Mouse (Mus musculus) retina, adult 2 months (tissue): ENCODE measurements at regions not wholly inside any gene's neighbourhood (a gene's known extent, or its start where the extent isn't known, plus 50 kb on each side); places are given as distances from the start of the nearest gene placed in this dataset.

Experiments used
- DNase-seq: peaks from one replicate; pipeline ENCODE4 v3.0.0-alpha.2; 2012; ENCODE audit warnings: low read depth, low spot score

DNA sequence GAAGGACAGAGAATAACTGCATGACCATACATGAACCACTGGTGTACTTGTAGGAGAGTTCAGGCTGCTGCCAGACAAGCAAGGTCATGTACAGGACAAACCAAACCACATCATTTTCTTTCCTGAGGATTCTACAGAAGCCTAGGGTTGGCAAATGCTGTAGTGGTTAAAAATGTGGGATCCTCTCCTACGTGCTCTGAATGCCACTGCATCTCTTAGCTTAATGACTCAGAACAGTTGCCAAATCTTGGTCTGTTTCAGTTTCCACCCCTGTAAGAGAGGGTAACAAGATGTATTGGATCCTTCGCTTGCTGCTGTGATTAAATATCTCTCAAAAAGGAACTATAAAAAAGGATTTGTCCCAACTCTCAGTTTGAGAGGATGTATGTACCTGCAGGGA, 938.1 kb downstream of the 4930444P10Rik start:
- no peak for DNase-seq

DNA sequence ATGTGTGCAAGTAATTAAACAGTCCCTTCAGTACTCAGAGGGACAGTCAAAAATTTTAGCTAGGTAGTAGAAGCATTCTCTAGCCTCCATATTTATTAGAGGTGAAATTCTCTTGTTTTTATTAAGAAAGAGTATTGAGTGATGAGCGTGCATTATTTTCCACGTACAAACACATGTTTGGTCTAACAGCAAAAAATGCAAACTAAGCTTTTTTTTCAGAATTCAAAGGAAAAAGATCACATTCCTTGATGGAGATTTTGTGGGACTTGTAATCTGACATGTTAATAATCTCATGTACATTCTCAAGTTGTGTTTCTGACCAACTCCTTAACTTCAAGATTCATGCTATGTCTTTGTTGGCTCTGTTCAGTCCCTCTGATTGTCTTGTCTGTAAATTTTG, 939.2 kb downstream of the 4930444P10Rik start:
- no peak for DNase-seq

DNA sequence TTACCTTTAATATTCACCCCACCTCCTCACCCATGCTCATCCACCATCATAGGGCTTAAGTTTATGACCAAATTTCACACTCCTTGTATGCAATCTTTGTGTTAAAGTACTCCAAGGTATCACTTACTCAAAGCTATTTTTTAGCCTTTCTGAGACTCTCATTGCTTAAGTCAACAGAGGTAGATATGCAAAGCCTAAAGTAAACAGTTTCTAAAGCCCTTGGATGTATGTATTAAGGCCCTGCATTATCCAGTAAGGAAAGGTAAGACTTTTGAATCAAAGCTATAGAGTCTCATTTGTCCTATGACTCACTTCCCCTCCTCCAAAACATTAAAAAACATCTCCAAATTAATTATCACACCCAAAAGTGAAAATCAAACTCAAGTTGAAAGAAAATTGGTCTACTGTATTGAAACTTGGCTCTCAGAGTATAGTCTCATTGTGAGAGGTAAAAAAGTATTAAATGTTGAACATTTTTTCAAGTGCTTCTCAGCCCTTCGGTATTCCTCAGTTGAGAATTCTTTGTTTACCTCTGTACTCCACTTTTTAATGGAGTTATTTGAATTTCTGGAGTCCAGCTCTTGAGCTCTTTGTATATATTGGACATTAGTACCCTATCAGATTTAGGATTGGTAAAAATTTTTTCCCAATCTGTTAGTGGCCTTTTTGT, 949.1 kb downstream of the 4930444P10Rik start:
- DNase-seq = no peak

DNA sequence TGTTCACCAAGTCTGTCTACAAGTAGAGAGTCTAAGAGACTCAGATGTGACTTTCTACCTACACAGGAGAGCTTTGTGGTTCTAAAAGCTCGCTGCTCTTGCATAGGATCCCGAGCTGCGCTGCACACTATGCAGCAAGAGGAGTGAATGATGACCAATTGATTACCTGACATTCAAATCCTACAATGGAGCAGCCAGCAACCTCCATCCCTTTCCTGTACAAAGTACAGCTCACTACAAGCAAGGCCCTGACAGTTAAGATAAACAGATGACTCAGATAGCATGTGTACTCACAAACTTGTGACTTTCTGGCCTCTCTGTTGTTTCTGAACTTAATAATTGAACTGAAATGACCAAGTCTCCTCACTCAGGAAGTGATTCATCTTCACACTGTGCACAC, 974.7 kb downstream of the 4930444P10Rik start:
- DNase-seq = no peak

DNA sequence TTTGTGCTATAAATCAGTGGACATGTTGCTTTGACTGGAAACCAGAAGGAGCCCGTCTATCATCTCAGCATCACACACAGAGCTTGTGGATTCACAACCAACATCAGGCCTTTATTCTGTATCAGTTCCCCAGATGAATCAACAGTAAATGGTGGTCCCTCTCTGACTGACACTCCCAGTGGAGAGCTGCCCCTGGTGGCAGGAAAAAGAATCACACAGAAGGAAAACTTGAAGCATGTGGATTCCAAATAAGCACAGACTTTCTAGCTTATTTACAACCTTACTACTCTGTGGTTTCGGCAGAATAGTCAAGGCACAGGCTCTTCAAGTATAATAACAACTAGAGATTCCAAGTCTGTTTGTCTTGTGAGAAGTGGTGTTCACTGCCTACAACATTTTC, 981.7 kb downstream of the 4930444P10Rik start:
- DNase-seq = no peak

DNA sequence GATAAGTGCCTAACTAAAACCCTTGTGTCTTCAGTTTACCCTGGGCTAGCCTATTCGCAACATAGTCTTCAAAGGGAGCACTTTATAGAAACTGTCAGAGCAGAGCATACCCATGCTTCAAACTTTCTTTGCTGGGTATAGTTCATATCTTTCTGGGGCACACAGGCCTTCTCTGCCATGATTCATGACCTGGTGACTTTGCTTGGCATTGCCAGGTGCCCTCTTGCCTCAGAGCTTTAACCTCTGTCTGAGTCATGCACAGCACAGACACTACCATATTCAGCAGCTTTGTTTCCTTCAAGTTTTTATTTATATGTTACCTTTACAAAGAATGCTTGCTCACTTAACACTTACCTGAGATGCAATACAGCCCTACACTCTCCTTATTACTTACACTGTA, 1022.8 kb downstream of the 4930444P10Rik start:
- DNase-seq = no peak

DNA sequence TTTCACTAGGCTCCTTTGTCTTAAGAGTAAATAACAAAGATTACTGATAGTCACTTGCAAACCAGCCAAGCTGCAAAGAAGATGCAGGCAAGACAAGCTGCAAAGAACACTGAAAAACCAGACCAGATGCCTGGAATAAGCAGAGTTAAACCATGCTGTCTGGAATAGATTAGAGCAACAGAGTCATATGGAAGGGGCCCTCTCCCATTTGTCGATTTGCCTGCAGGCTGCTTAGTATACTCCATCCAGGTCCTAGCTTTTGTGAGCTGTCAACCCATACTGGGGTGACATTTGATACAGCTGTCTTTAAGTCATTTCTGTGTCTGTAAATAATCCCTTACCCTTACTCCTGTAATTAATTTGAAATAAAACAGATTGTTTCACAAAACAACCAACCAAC, 1059.1 kb downstream of the 4930444P10Rik start:
- no peak for DNase-seq

DNA sequence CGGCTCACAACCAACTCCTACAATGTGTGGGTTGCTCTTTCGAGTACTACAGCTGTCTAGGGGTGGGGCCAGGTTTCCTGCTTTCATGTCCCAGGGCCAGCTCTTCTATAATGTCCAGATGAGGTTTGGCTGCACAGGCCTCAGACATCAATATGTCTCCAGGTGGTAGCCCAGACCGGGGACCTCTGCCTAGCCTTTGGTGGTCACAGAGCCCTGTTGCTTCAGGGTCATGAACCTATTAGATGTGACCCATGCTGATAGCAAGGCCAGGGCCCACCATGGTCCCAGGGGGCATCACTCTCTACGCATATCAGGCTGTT, 1074.7 kb downstream of the 4930444P10Rik start:
- DNase-seq = no peak

DNA sequence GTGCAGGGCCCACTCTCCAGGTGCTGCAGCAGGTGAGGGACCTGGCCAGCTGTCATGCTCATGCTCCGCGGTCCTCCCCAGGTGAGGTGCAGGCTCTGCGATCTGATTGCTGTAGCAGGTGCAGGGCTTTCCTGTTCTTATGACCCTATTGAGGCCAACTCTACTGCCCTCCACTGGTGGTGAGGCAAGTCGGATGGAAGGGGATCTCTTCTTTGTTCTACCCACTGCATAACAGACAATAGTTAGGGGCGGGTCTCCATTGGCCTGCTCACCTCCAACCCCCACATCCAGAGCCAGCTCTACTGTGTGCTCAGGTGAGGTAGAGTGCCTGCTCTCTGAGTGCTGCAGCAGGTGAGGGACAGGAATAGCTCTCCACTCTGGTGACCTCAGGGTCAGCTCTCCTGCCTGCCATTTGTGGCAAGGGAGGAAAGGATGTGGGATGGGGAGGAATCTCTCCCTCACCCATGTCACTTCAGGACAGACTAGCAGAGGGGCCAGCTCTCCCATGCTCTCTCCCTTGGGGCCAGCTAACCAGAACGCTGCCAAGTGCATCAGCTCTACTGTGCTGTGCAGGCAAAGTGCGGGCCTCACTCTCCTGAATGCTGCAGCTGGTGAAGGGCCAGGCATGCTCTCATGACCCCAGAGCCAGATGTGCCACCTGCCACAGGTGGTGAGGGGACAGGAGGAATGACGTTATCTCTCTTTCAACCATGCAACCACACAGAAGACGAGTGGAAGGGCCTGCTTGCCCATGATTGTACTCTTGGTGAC, 1075.3 kb downstream of the 4930444P10Rik start:
- DNase-seq = no peak

DNA sequence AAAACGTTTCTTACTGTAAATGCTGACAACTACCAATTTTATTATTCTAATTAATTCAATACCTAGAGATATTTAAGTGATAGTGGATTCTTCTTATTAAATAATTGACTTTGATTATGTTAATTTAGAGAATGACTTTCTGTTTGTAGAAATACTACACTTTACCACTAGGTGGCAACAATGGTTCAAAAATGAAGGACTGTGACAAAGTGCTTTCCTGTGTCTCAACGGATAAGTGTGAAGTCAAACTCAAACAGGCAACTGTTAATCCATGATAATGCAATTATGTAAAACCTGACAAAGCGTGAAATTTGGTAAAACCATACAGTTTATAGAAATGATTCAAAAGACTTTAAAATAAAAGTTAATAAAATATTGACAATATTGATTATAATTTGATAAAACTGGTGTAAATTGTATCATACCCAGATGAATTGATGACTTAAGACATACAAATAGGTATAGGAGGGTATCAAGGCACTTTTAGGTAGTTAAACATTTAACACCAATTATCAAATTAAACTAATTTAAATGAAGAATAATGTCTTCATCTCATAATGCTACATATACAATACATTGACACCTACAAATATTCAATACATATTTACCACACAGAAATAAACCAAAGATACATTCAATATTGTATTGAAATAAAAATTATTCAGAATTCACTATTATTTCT, 1085.3 kb downstream of the 4930444P10Rik start:
- DNase-seq = peak; percentile 8

DNA sequence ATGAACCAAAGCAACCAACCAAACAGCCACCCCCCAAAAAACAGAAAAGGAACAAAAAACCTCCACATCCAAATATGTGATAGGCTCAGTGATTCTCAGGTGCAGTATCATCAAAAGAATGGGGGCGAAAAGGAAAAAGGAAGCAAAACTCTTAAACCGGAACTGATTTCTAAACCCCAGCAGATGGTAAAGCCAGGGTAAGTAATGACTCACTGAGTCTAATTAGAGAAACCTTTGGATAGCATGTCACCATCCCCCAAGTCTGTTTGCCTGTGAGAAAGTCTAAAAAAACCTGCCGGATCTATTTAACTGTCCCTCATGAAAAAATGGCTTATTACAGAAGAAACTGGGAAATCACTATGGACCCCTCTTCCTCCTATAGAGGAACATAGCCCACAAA, 1097.8 kb downstream of the 4930444P10Rik start:
- DNase-seq = no peak

DNA sequence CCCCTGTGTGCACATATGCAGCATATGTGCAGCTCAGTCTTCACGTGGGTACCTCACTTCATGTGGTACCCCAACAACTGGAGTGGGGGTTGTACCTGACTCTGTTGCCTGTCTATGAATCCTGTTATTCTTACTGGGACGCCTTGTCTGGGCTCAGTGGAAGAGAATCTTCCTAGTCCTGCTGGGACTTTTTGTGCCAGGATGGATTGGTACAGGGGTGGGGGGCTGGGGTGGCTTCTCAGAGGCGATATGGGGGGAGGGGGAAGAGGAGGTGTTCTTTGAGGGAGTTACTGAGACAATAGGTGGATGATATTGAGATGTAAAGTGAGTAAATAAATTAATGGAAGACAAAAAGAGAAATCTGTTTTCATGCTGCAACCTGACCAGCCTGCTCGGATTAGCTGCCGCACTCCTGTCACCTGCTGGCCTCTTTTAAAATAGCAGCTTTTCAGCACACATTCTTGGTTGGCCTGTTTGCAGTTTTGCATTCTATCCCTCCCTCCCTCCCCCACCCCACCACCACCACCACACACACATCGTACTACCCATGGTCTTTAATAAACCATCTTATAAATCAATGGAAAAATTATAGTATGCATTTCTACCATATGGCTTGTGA, 1112.9 kb downstream of the 4930444P10Rik start:
- DNase-seq = no peak
